ENCODE assay signal across 8 mouse cellular contexts in the genomic region with DNA sequence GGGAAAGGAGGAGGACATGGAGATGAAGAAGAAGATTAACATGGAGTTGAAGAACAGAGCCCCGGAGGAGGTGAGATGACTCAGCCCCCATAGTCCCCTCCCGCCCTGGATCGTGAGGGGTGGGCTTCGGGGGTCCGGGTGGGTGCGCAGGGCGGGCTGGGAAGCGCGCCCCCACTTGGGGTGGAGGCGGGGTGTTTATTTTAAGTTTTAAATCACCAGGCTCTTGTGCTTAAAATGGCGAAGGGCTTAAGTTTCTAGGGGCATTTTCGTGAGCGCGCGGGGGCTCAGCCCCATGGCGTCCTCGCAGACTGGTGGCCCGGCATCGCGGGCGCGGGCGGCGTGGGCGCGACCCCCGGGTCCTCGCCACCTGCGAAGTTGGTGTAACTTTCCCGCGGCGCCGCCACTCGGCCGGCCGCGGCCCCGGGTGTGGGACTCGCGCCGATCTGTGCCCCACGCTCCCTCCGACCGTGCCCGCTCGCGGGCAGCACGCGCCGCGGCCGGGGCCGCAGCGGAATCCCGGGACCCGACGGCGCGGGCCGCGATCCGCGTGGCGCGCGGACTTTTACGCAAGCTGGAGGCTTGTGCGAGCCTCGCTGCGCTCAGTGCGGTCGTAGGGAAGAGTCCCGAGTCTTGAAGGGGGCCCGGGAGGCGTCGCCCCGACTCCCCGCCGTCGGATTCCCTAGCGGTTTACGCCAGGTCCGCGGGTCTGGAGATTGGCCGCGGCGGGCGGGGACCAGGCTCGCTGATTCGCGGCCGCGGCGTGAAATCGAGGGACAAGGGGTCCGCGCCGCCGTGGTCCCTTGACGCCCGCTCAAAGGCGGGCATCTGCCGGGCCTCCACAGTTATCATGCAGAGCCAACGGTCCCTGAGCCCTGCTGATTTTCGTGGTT. TPM values are rescaled to one million over a fixed set of nuclear protein-coding genes. Genes with fewer than 3 reads are reported as not detected.
DNase-seq lines count a peak whose midpoint lies in the region; ATAC-seq lines count a peak whose summit lies in the region.

No protein-coding gene starts in this region.

- peak; percentile 27 for DNase-seq in right cerebral cortex, adult 18-20 months
- DNase-seq in right cerebral cortex, postnatal 36 days (ENCODE audit: low spot score in 2 of 2), result no peak
- peak; percentile 54 for DNase-seq in gastrocnemius, postnatal 14 days
- DNase-seq in ovary, adult 18-20 months (ENCODE audit: low spot score), result peak; percentile 9
- peak; percentile 32 to 44 for DNase-seq in thymus, postnatal 10 days (ENCODE audit: low spot score in 2 of 2)

- intact Hi-C loops in gastrocnemius, postnatal 14 days (cut with DNase I; ENCODE audit: low total_unique reads), result no loop called here

- under 1% methylated on average over 105 of the region's 105 CpGs for WGBS in kidney, embryonic 15.5 days
- under 1% methylated on average over 99 of the region's 105 CpGs for WGBS in lung, embryonic 16.5 days

- no peaks in the 10 kb centered on the region for H3K27me3 ChIP-seq in kidney, embryonic 15.5 days
- no peaks in the 10 kb centered on the region for H3K27me3 ChIP-seq in lung, embryonic 16.5 days (ENCODE audit: control insufficient read depth, insufficient read depth, low read depth, low read length)

- H3K4me2 ChIP-seq in kidney, embryonic 15.5 days, result peak overlapping the region; percentile 67
- peak overlapping the region; percentile 68 for H3K4me2 ChIP-seq in lung, embryonic 16.5 days (ENCODE audit: low read depth, low read length)

- peak overlapping the region; percentile 96 for H3K27ac ChIP-seq in kidney, embryonic 15.5 days
- peak overlapping the region; percentile 95 for H3K27ac ChIP-seq in lung, embryonic 16.5 days (ENCODE audit: low read length)

- no peaks in the 10 kb centered on the region for H3K9me3 ChIP-seq in kidney, embryonic 15.5 days (replicated peaks)
- H3K9me3 ChIP-seq in lung, embryonic 16.5 days (ENCODE audit: control insufficient read depth, low read length), result no peaks in the 10 kb centered on the region

- H3K4me3 ChIP-seq in kidney, embryonic 15.5 days (replicated peaks), result peak overlapping the region; percentile 90
- peak overlapping the region; percentile 94 for H3K4me3 ChIP-seq in lung, embryonic 16.5 days (ENCODE audit: low read length)

- ATAC-seq in common myeloid progenitor, adult 5-6 weeks (replicated peaks; ENCODE audit: low read depth, poor library complexity, severe bottlenecking), result peak; percentile 3; the same call in 1 of the 2 replicates
- ATAC-seq in kidney, embryonic 15.5 days (replicated peaks; ENCODE audit: low FRiP score), result peak; percentile 26
- ATAC-seq in lung, embryonic 16.5 days (ENCODE audit: low read depth), result peak; percentile 4; the same call in 1 of the 2 replicates

- peaks cover 18% of the 10 kb centered on the region for H3K36me3 ChIP-seq in kidney, embryonic 15.5 days
- H3K36me3 ChIP-seq in lung, embryonic 16.5 days (ENCODE audit: control insufficient read depth, insufficient read depth, low read length), result peaks cover 9% of the 10 kb centered on the region

- peaks cover 28% of the 10 kb centered on the region for H3K4me1 ChIP-seq in kidney, embryonic 15.5 days
- peaks cover 12% of the 10 kb centered on the region for H3K4me1 ChIP-seq in lung, embryonic 16.5 days (replicated peaks; ENCODE audit: control insufficient read depth, insufficient read depth, low read length)

- H3K9ac ChIP-seq in kidney, embryonic 15.5 days, result peak overlapping the region; percentile 98
- H3K9ac ChIP-seq in lung, embryonic 16.5 days (ENCODE audit: low read length), result peak overlapping the region; percentile 97

RNA-seq across cellular contexts. Expression of gene Anp32e, which starts 0.8 kb away (rescaled TPM):
- total RNA-seq in common myeloid progenitor, adult 5-6 weeks (2017), result 560 and 574 TPM in 2 replicates
- 10 to 100 TPM; 74.2 to 78.4 TPM for total RNA-seq in gastrocnemius, postnatal 14 days (2021)
- 247 and 264 TPM in 2 replicates for polyA plus RNA-seq in kidney, embryonic 15.5 days (2015; fragmentation: Nextera tagmentation; extraction: Ambion mirVana)
- 193 and 230 TPM in 2 replicates for polyA plus RNA-seq in lung, embryonic 16.5 days (2015; fragmentation: Nextera tagmentation; extraction: Ambion mirVana)

RNA-seq across cellular contexts. Expression of gene Car14, which starts 25.3 kb away (rescaled TPM):
- not detected in 2 replicates for total RNA-seq in common myeloid progenitor, adult 5-6 weeks (2017)
- 10 to 100 TPM; 39.2 to 64.9 TPM for total RNA-seq in gastrocnemius, postnatal 14 days (2021)
- 17.3 and 22.5 TPM in 2 replicates for polyA plus RNA-seq in kidney, embryonic 15.5 days (2015; fragmentation: Nextera tagmentation; extraction: Ambion mirVana)
- polyA plus RNA-seq in lung, embryonic 16.5 days (2015; fragmentation: Nextera tagmentation; extraction: Ambion mirVana), result 9.2 and 13.0 TPM in 2 replicates

RNA-seq across cellular contexts. Expression of gene Aph1a, which starts 36.1 kb away (rescaled TPM):
- total RNA-seq in common myeloid progenitor, adult 5-6 weeks (2017), result 32.3 and 40.9 TPM in 2 replicates
- total RNA-seq in gastrocnemius, postnatal 14 days (2021), result 10 to 100 TPM; 53.0 to 56.6 TPM
- 37.4 and 40.8 TPM in 2 replicates for polyA plus RNA-seq in kidney, embryonic 15.5 days (2015; fragmentation: Nextera tagmentation; extraction: Ambion mirVana)
- 39.1 and 39.4 TPM in 2 replicates for polyA plus RNA-seq in lung, embryonic 16.5 days (2015; fragmentation: Nextera tagmentation; extraction: Ambion mirVana)

RNA-seq across cellular contexts. Expression of gene BC028528, which starts 38.0 kb away (rescaled TPM):
- 43.4 and 62.9 TPM in 2 replicates for total RNA-seq in common myeloid progenitor, adult 5-6 weeks (2017)
- 10 to 100 TPM; 14.2 to 17.0 TPM for total RNA-seq in gastrocnemius, postnatal 14 days (2021)
- 38.0 and 42.3 TPM in 2 replicates for polyA plus RNA-seq in kidney, embryonic 15.5 days (2015; fragmentation: Nextera tagmentation; extraction: Ambion mirVana)
- polyA plus RNA-seq in lung, embryonic 16.5 days (2015; fragmentation: Nextera tagmentation; extraction: Ambion mirVana), result 81.5 and 85.5 TPM in 2 replicates

RNA-seq across cellular contexts. Expression of gene Ciart, which starts 47.8 kb away (rescaled TPM):
- total RNA-seq in common myeloid progenitor, adult 5-6 weeks (2017), result 14.6 and 18.5 TPM in 2 replicates
- 1 to 10 TPM in 1 of 2 experiments, under 1 TPM in 1; 0.90 to 1.7 TPM for total RNA-seq in gastrocnemius, postnatal 14 days (2021)
- polyA plus RNA-seq in kidney, embryonic 15.5 days (2015; fragmentation: Nextera tagmentation; extraction: Ambion mirVana), result 5.9 and 6.6 TPM in 2 replicates
- polyA plus RNA-seq in lung, embryonic 16.5 days (2015; fragmentation: Nextera tagmentation; extraction: Ambion mirVana), result 5.1 and 5.6 TPM in 2 replicates

Comparison
In these comparisons a context has a peak if more than half of its experiments do, and no peak if none do; other contexts are left out.
1. DNase-seq: peak in right cerebral cortex, adult 18-20 months (single experiment), gastrocnemius, postnatal 14 days (single experiment), ovary, adult 18-20 months (single experiment) and thymus, postnatal 10 days (2 of 2); none in right cerebral cortex, postnatal 36 days (0 of 2).
2. RNA of gene Car14, which starts 25.3 kb away (total RNA-seq): 39.2 to 64.9 TPM in gastrocnemius, postnatal 14 days; not detected in common myeloid progenitor, adult 5-6 weeks; every median in the first group is over 10 times any median in the second.
3. Peak in every context shown above with its lines, with median percentiles within 50 percentile points of each other: ATAC-seq.